Mouse (Mus musculus) liver, postnatal 0 days (tissue): ENCODE results near the gene Rxfp4. TPM values are rescaled to one million over a fixed set of nuclear protein-coding genes. Genes with fewer than 3 reads are reported as not detected.
A peak's percentile ranks its signal among the peaks of the same experiment; 100 is the strongest.

ENCODE experiments used
- ATAC-seq: fragments of 200-750 bp; cut with Nextera tagmentation; 2 replicates; pipeline ENCODE4 v1.8.0; 2017; ENCODE audit warnings: mild to moderate bottlenecking, moderate library complexity
- DNase-seq: peaks from one replicate; pipeline ENCODE4 v3.0.0-alpha.2; 2016
- H3K27ac ChIP-seq: fragments of 300-500 bp; sonication (generic); 2 replicates; pipeline ENCODE4 v1.5.1; 2014; ENCODE audit warnings: antibody characterized with exemption, moderate library complexity, mild to moderate bottlenecking, low read depth
- H3K27me3 ChIP-seq: fragments of 300-500 bp; sonication (generic); 2 replicates; pipeline ENCODE4 v1.6.1; 2014; ENCODE audit warnings: low read length, control low read depth, mixed read lengths; ENCODE audit not compliant: insufficient read depth
- H3K36me3 ChIP-seq: fragments of 300-500 bp; sonication (generic); replicated peaks from 2 replicates; pipeline ENCODE4 v1.6.1; 2014; ENCODE audit warnings: mild to moderate bottlenecking, control low read depth, low read length, moderate library complexity, mixed read lengths; ENCODE audit not compliant: insufficient read depth
- H3K4me1 ChIP-seq: fragments of 300-500 bp; sonication (generic); 2 replicates; pipeline ENCODE4 v1.6.1; 2014; ENCODE audit warnings: antibody characterized with exemption, mild to moderate bottlenecking, control low read depth; ENCODE audit not compliant: insufficient read depth
- H3K4me2 ChIP-seq: fragments of 300-500 bp; sonication (generic); 2 replicates; pipeline ENCODE4 v1.6.1; 2014; ENCODE audit warnings: low read depth, mild to moderate bottlenecking, low read length, moderate library complexity, mixed read lengths
- H3K4me3 ChIP-seq: fragments of 300-500 bp; sonication (generic); 2 replicates; pipeline ENCODE4 v1.5.1; 2014; ENCODE audit warnings: low read depth, low read length
- H3K9ac ChIP-seq: fragments of 300-500 bp; sonication (generic); replicated peaks from 2 replicates; pipeline ENCODE4 v1.6.1; 2014; ENCODE audit warnings: mild to moderate bottlenecking, moderate library complexity
- H3K9me3 ChIP-seq: fragments of 300-500 bp; sonication (generic); 2 replicates; pipeline ENCODE4 v1.6.1; 2016; ENCODE audit warnings: mild to moderate bottlenecking, control low read depth, low read length, mixed read lengths
- CTCF ChIP-seq: sonication (generic); IDR thresholded peaks from 2 replicates; pipeline ENCODE4 v1.5.1; 2016; ENCODE audit warnings: antibody characterized with exemption, low read depth
- EP300 ChIP-seq: IDR thresholded peaks from 2 replicates; pipeline ENCODE4 v1.6.1; 2016; ENCODE audit warnings: antibody characterized with exemption, low read depth, mild to moderate bottlenecking
- WGBS: fragments of 180-500 bp; shearing (Covaris S2); extraction: QIAGEN DNeasy Blood & Tissue Kit; methylation state at CpG from one replicate; pipeline ENCODE4 v1.1.7; 2014; ENCODE audit not compliant: insufficient replicate concordance; 5-methylcytosine and 5-hydroxymethylcytosine counted together
- polyA plus RNA-seq: library from polyadenylated mRNA; unstranded; fragments of >200 nt; fragmentation: Nextera tagmentation; extraction: Ambion mirVana; gene quantifications from 2 replicates; pipeline ENCODE4 v1.2.1, GENCODE M21; 2015

Gene Rxfp4
- polyA plus RNA-seq, 1 experiment from 2014 or later: not detected

DNA sequence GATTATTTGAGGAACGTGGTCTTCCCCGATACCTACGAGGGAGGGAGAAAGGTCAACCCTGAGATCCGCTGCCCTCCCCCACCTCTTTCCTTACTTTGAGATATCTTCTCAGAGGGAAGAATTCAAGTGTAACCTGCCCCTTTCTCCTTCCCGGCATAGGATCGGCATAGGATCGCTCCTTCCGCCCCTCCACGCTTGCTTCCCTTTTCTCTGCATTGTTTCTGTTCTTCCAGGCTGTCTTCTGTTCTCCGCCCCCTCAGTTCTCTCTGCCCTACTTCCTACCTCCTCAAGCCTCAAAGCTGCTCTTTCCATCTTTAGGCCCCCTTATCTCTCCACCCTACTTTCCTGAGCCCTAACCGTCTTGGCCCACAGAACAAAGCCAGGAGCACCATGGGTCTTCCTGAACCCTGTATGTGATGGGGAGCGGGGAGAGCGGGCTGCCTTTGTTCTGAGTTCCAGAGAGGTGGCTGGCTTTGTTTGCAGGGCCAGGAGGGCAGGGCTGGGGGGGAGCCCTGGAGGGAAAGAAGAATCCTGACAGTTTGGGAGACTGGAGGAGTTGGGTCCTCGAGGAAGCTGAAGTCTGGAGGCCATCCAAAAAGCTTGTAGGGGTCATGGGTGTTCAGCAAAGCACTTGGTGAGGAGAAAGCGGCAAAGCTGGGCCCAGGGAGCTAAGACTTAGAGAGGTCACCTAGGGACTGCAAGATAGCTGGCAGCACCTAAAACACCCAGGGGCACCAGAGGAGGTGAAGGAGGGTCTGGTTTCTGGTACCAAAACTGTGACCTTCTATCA lies 29.4 kb downstream of the Rxfp4 start:
- DNase-seq (no peak), ATAC-seq (no peak)
- 0 out of 2 replicates have a peak, but pooled peaks cover 10% of the 10 kb centered on the region for H3K36me3 ChIP-seq
- H3K4me1 ChIP-seq: peaks cover 76% of the 10 kb centered on the region
- H3K4me3 ChIP-seq: peak overlapping the region; percentile 89
- peak overlapping the region; percentile 100 for H3K4me2 ChIP-seq
- peak overlapping the region; percentile 94 for H3K27ac ChIP-seq
- WGBS: 15% methylated on average over 11 of the region's 15 CpGs
- no peak for TF ChIP-seq EP300
- TF ChIP-seq CTCF: no peak
- H3K9me3 ChIP-seq: no peaks in the 10 kb centered on the region
- H3K27me3 ChIP-seq: no peaks in the 10 kb centered on the region
- peak overlapping the region; percentile 94 for H3K9ac ChIP-seq

DNA sequence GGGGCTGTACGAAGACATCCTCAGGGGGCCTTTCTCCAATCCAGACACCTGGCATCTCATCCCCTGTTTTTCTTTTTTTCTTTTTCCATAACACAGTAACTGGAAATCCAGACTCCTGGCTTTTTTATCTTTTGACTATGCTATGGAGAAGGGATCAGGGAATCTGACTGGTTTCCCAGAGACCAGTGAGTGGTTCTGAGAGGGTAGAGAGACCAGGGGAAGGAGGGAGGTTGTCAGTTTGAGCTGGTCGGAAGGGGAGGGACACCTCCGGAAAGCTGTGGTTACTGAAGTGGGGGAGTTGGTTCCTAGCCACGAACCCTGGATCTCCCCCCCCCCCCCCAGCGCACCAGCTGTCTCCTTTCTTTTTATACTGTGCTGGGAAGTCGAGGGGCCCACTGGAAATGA lies 30.0 kb downstream of the Rxfp4 start:
- Histone ChIP-seq H3K9me3 (no peaks in the 10 kb centered on the region), H3K4me2 (peak overlapping the region; percentile 100), H3K9ac (peak overlapping the region; percentile 94), H3K4me3 (peak overlapping the region; percentile 89), H3K27ac (peak overlapping the region; percentile 94), H3K36me3 (0 out of 2 replicates have a peak, but pooled peaks cover 10% of the 10 kb centered on the region), H3K27me3 (no peaks in the 10 kb centered on the region), H3K4me1 (peaks cover 76% of the 10 kb centered on the region)
- 4% methylated on average over 6 of the region's 6 CpGs for WGBS
- TF ChIP-seq EP300: no peak
- no peak for DNase-seq
- ATAC-seq: peak; percentile 31; the same call in 1 of the 2 replicates

GRCm38 (mm10) chr3:88622113-88622940 lies 30.6 kb downstream of the Rxfp4 start:
- ATAC-seq: no peak
- TF ChIP-seq EP300 (no peak), CTCF (no peak)

GRCm38 (mm10) chr3:88621537-88622112 lies 31.3 kb downstream of the Rxfp4 start:
- Histone ChIP-seq H3K27ac (peak overlapping the region; percentile 94), H3K4me1 (peaks cover 67% of the 10 kb centered on the region), H3K27me3 (no peaks in the 10 kb centered on the region), H3K9ac (peak overlapping the region; percentile 94), H3K9me3 (no peaks in the 10 kb centered on the region), H3K36me3 (0 out of 2 replicates have a peak, but pooled peaks cover 10% of the 10 kb centered on the region), H3K4me3 (peak overlapping the region; percentile 89), H3K4me2 (peak overlapping the region; percentile 100)
- ATAC-seq: peak; percentile 12; the same call in 1 of the 2 replicates
- under 1% methylated on average over 29 of the region's 36 CpGs for WGBS
- peak; percentile 59 for DNase-seq
- TF ChIP-seq CTCF (no peak), EP300 (no peak)

More at GRCm38 (mm10) chr3:88622113-88622940, 30.6 kb downstream of the Rxfp4 start:
- DNase-seq: no peak
- Histone ChIP-seq H3K36me3 (0 out of 2 replicates have a peak, but pooled peaks cover 10% of the 10 kb centered on the region), H3K4me2 (peak overlapping the region; percentile 100), H3K27me3 (no peaks in the 10 kb centered on the region), H3K9ac (peak overlapping the region; percentile 94), H3K4me1 (peaks cover 74% of the 10 kb centered on the region), H3K9me3 (no peaks in the 10 kb centered on the region), H3K27ac (peak overlapping the region; percentile 94), H3K4me3 (peak overlapping the region; percentile 89)
- 2% methylated on average over 24 of the region's 24 CpGs for WGBS

- Histone ChIP-seq H3K4me1 (peaks cover 62% of the 10 kb centered on the region), H3K27ac (peak overlapping the region; percentile 94), H3K4me2 (peak overlapping the region; percentile 100), H3K36me3 (0 out of 2 replicates have a peak, but pooled peaks cover 8% of the 10 kb centered on the region), H3K9ac (peak overlapping the region; percentile 94), H3K4me3 (peak overlapping the region; percentile 89), H3K9me3 (no peaks in the 10 kb centered on the region), H3K27me3 (no peaks in the 10 kb centered on the region)
- ATAC-seq: peak; percentile 59
- WGBS: 0% methylated on average over 45 of the region's 64 CpGs
- TF ChIP-seq EP300: no peak
- no peak for TF ChIP-seq CTCF
- peak; percentile 80 for DNase-seq
Observed at GRCm38 (mm10) chr3:88620992-88621536, 31.9 kb downstream of the Rxfp4 start.
